Mouse (Mus musculus) MEL (cell line): ENCODE measurements at regions not wholly inside any gene's neighbourhood (a gene's known extent, or its start where the extent isn't known, plus 50 kb on each side); places are given as distances from the start of the nearest gene placed in this dataset.

Experiments
- DNase-seq: peaks from one replicate; pipeline ENCODE4 v3.0.0; 2011; ENCODE audit warnings: low read depth, low spot score
- H3K27ac ChIP-seq: 2 replicates; pipeline ENCODE4 v1.5.1; 2012; ENCODE audit warnings: low read depth, mild to moderate bottlenecking, control low read depth, low read length, moderate library complexity; ENCODE audit not compliant: control insufficient read depth
- H3K27me3 ChIP-seq, 2 experiments: fragments of 150-350 bp in 1 of 2; sonication (generic) in 1 of 2; 2 replicates each; pipeline ENCODE4 v1.6.1; 2012; ENCODE audit warnings: low read length in 2 of 2, mild to moderate bottlenecking in 2 of 2, improper control_type of control experiment in 1 of 2, moderate library complexity in 1 of 2; ENCODE audit not compliant: insufficient read depth in 2 of 2, control insufficient read depth in 1 of 2
- H3K36me3 ChIP-seq, 2 experiments: 2 replicates each; pipeline ENCODE4 v1.6.1; 2012 to 2014; ENCODE audit warnings: low read length in 2 of 2, improper control_type of control experiment in 1 of 2, inconsistent platforms in 1 of 2, mild to moderate bottlenecking in 1 of 2; ENCODE audit not compliant: insufficient read depth in 2 of 2, control insufficient read depth in 1 of 2
- H3K4me1 ChIP-seq, 2 experiments: fragments of 150-350 bp in 1 of 2; sonication (generic) in 1 of 2; 2 replicates each; pipeline ENCODE4 v1.6.1; 2012; ENCODE audit warnings: low read length in 2 of 2, improper control_type of control experiment in 1 of 2, mild to moderate bottlenecking in 1 of 2; ENCODE audit not compliant: insufficient read depth in 2 of 2, control insufficient read depth in 1 of 2
- H3K4me3 ChIP-seq, 2 experiments: fragments of 150-350 bp in 1 of 2; sonication (generic) in 1 of 2; 2 replicates each; pipeline ENCODE4 v1.5.1; 2012; ENCODE audit warnings: low read depth in 2 of 2, low read length in 2 of 2, mild to moderate bottlenecking in 2 of 2, moderate library complexity in 2 of 2, control low read depth in 1 of 2, improper control_type of control experiment in 1 of 2; ENCODE audit not compliant: control insufficient read depth in 1 of 2, insufficient read depth in 1 of 2
- H3K79me2 ChIP-seq: 2 replicates; pipeline ENCODE4 v1.6.1; 2012; ENCODE audit warnings: mild to moderate bottlenecking, low read length, moderate library complexity; ENCODE audit not compliant: control insufficient read depth, poor library complexity, insufficient read depth
- H3K9ac ChIP-seq: 2 replicates; pipeline ENCODE4 v1.6.1; 2012; ENCODE audit warnings: low read depth, mild to moderate bottlenecking, control low read depth, low read length, moderate library complexity; ENCODE audit not compliant: control insufficient read depth, poor library complexity, severe bottlenecking
- H3K9me3 ChIP-seq: fragments of 150-350 bp; sonication (generic); replicated peaks from 2 replicates; pipeline ENCODE4 v1.6.1; 2012; ENCODE audit warnings: mild to moderate bottlenecking, low read length, improper control_type of control experiment, moderate library complexity; ENCODE audit not compliant: insufficient read depth
- CHD1 ChIP-seq: IDR thresholded peaks from 2 replicates; pipeline ENCODE4 v1.6.1; 2012; ENCODE audit warnings: low read depth, mild to moderate bottlenecking, inconsistent platforms, low read length, improper control_type of control experiment
- CHD2 ChIP-seq: IDR thresholded peaks from 2 replicates; pipeline ENCODE4 v1.6.1; 2011; ENCODE audit warnings: low read length, improper control_type of control experiment
- E2F4 ChIP-seq: IDR thresholded peaks from 2 replicates; pipeline ENCODE4 v1.6.1; 2011; ENCODE audit warnings: low read depth, low read length, improper control_type of control experiment, borderline replicate concordance
- GABPA ChIP-seq: IDR thresholded peaks from 2 replicates; pipeline ENCODE4 v1.6.1; 2012; ENCODE audit warnings: low read depth, mild to moderate bottlenecking, inconsistent platforms, low read length, improper control_type of control experiment, moderate library complexity
- GATA1 ChIP-seq: IDR thresholded peaks from 2 replicates; pipeline ENCODE4 v1.6.1; 2011; ENCODE audit warnings: low read depth, low read length, improper control_type of control experiment
- HCFC1 ChIP-seq: IDR thresholded peaks from 2 replicates; pipeline ENCODE4 v1.6.1; 2012; ENCODE audit warnings: low read depth, mild to moderate bottlenecking, inconsistent platforms, low read length, improper control_type of control experiment, moderate library complexity
- JUND ChIP-seq: IDR thresholded peaks from 2 replicates; pipeline ENCODE4 v1.6.1; 2011; ENCODE audit warnings: low read depth, mild to moderate bottlenecking, improper control_type of control experiment, low read length
- MAFK ChIP-seq: IDR thresholded peaks from 2 replicates; pipeline ENCODE4 v1.6.1; 2011; ENCODE audit warnings: low read depth, mild to moderate bottlenecking, low read length, improper control_type of control experiment, borderline replicate concordance
- MAZ ChIP-seq: IDR thresholded peaks from 2 replicates; pipeline ENCODE4 v1.6.1; 2012; ENCODE audit warnings: low read depth, mild to moderate bottlenecking, inconsistent platforms, low read length, improper control_type of control experiment
- MEF2A ChIP-seq: IDR thresholded peaks from 2 replicates; pipeline ENCODE4 v1.6.1; 2014; ENCODE audit warnings: low read depth, mild to moderate bottlenecking, inconsistent platforms, low read length, improper control_type of control experiment; ENCODE audit not compliant: poor library complexity, insufficient replicate concordance, severe bottlenecking; ENCODE audit errors: extremely low read depth
- MXI1 ChIP-seq: IDR thresholded peaks from 2 replicates; pipeline ENCODE4 v1.6.1; 2011; ENCODE audit warnings: mild to moderate bottlenecking, low read depth, low read length, improper control_type of control experiment
- MYB ChIP-seq: IDR thresholded peaks from 2 replicates; pipeline ENCODE4 v1.6.1; 2011; ENCODE audit warnings: mild to moderate bottlenecking, low read depth, low read length, improper control_type of control experiment
- POLR2A ChIP-seq, 2 experiments: IDR thresholded peaks; 2 replicates each; pipeline ENCODE4 v1.6.1; 2011 to 2012; ENCODE audit warnings: low read length in 2 of 2, mild to moderate bottlenecking in 2 of 2, control low read depth in 1 of 2, improper control_type of control experiment in 1 of 2, low read depth in 1 of 2, moderate library complexity in 1 of 2; ENCODE audit not compliant: control insufficient read depth in 1 of 2, insufficient read depth in 1 of 2, poor library complexity in 1 of 2
- SIN3A ChIP-seq: IDR thresholded peaks from 2 replicates; pipeline ENCODE4 v1.6.1; 2012; ENCODE audit warnings: low read length, improper control_type of control experiment, inconsistent platforms
- TCF12 ChIP-seq: IDR thresholded peaks from 2 replicates; pipeline ENCODE4 v1.6.1; 2014; ENCODE audit warnings: low read depth, mild to moderate bottlenecking, inconsistent platforms, low read length, improper control_type of control experiment, moderate library complexity
- UBTF ChIP-seq: IDR thresholded peaks from 2 replicates; pipeline ENCODE4 v1.6.1; 2012; ENCODE audit warnings: low read depth, mild to moderate bottlenecking, inconsistent platforms, low read length, improper control_type of control experiment, moderate library complexity, borderline replicate concordance; ENCODE audit not compliant: insufficient read depth
- USF2 ChIP-seq, 2 experiments: IDR thresholded peaks; 2 replicates each; pipeline ENCODE4 v1.6.1; 2011 to 2012; ENCODE audit warnings: improper control_type of control experiment in 2 of 2, low read length in 2 of 2, borderline replicate concordance in 1 of 2, inconsistent platforms in 1 of 2, low read depth in 1 of 2, mild to moderate bottlenecking in 1 of 2; ENCODE audit not compliant: insufficient read depth in 1 of 2
- ZC3H11A ChIP-seq: IDR thresholded peaks from 2 replicates; pipeline ENCODE4 v1.6.1; 2012; ENCODE audit warnings: low read depth, mild to moderate bottlenecking, inconsistent platforms, low read length, improper control_type of control experiment
- ZKSCAN1 ChIP-seq: IDR thresholded peaks from 2 replicates; pipeline ENCODE4 v1.6.1; 2012; ENCODE audit warnings: low read depth, mild to moderate bottlenecking, inconsistent platforms, low read length, improper control_type of control experiment, moderate library complexity
- ZNF384 ChIP-seq: IDR thresholded peaks from 2 replicates; pipeline ENCODE4 v1.6.1; 2012; ENCODE audit warnings: low read depth, mild to moderate bottlenecking, inconsistent platforms, low read length, improper control_type of control experiment

GRCm38 (mm10) chr8:25369331-25369730, 545.2 kb upstream of the Adam5 start:
- H3K4me1 ChIP-seq = no peaks in the 10 kb centered on the region
- no peak for TF ChIP-seq JUND
- no peak for TF ChIP-seq MAZ
- TF ChIP-seq POLR2A (IDR thresholded peaks at IDR 0.05; ENCODE audit: control insufficient read depth in 1 of 2, insufficient read depth in 1 of 2, low read depth in 1 of 2, low read length in 2 of 2, poor library complexity in 1 of 2) = no peak
- DNase-seq = no peak

DNA sequence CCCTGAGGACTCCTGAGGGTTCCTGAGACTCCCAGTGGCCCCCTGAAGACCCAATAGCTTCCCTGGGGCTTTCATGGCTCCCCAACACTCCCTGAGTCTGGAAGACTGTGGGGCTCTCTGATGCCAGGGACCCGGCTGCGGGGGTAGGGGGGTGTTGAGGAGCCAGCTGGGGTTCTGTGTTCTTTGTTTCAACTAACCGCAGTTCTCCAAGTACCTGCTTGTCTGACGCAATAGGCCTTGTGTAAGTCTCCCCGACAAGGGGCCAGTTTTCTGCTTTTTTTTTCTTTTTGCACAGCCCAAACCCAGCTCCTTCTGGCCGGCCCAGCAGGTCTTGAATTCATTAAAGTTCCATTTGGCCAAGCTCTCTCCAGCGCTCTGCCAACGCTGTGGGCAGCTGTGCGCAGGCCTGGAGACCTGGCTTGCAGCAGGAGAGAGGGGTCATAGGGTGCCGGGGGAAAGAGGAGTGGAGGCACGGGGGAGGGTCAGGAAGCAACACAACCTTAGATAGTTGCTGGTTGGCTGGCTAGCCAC, 544.5 kb upstream of the Adam5 start:
- no peak overlapping the region for H3K9ac ChIP-seq
- DNase-seq = no peak
- no peaks in the 10 kb centered on the region for H3K9me3 ChIP-seq
- H3K27ac ChIP-seq = no peak overlapping the region
- TF ChIP-seq POLR2A (IDR thresholded peaks at IDR 0.05; ENCODE audit: control insufficient read depth in 1 of 2, insufficient read depth in 1 of 2, low read depth in 1 of 2, low read length in 2 of 2, poor library complexity in 1 of 2) (no peak), ZNF384 (no peak), MEF2A (no peak), UBTF (no peak), MXI1 (no peak), USF2 (IDR thresholded peaks at IDR 0.05; ENCODE audit: borderline replicate concordance in 1 of 2, insufficient read depth in 1 of 2, low read depth in 1 of 2, low read length in 2 of 2) (no peak), GATA1 (no peak), SIN3A (no peak), MAFK (no peak), GABPA (no peak), TCF12 (no peak), ZC3H11A (no peak), HCFC1 (no peak), E2F4 (no peak), MYB (no peak), ZKSCAN1 (no peak), CHD2 (no peak), CHD1 (no peak)
- no peak overlapping the region for H3K4me3 ChIP-seq
- H3K36me3 ChIP-seq = no peaks in the 10 kb centered on the region
- H3K4me1 ChIP-seq = no peaks in the 10 kb centered on the region
- peaks cover 4 to 6% of the 10 kb centered on the region in 2 experiments; a peak in 3 of 4 replicates for H3K27me3 ChIP-seq
- no peaks in the 10 kb centered on the region for H3K79me2 ChIP-seq

More at GRCm38 (mm10) chr8:25369331-25369730, 545.2 kb upstream of the Adam5 start:
- H3K9me3 ChIP-seq = no peaks in the 10 kb centered on the region
- no peaks in the 10 kb centered on the region for H3K79me2 ChIP-seq
- H3K9ac ChIP-seq = no peak overlapping the region
- H3K27ac ChIP-seq = no peak overlapping the region
- H3K36me3 ChIP-seq = no peaks in the 10 kb centered on the region
- no peak overlapping the region for H3K4me3 ChIP-seq
- H3K27me3 ChIP-seq = peaks cover 4 to 6% of the 10 kb centered on the region in 2 experiments; a peak in 3 of 4 replicates
